Mouse (Mus musculus) kidney, embryonic 16.5 days (tissue): Measurements from ENCODE around the gene Dnah9. TPM values are rescaled to one million over a fixed set of nuclear protein-coding genes. Genes with fewer than 3 reads are reported as not detected.

Source experiments
- ATAC-seq: fragments of 200-750 bp; cut with Nextera tagmentation; 2 replicates; pipeline ENCODE4 v1.8.0; 2017; ENCODE audit warnings: moderate TSS enrichment; ENCODE audit not compliant: low FRiP score, low TSS enrichment
- H3K27ac ChIP-seq: fragments of 300-500 bp; sonication (generic); 2 replicates; pipeline ENCODE4 v1.5.1; 2014; ENCODE audit warnings: low read length
- H3K27me3 ChIP-seq: fragments of 300-500 bp; sonication (generic); 2 replicates; pipeline ENCODE4 v1.6.1; 2014; ENCODE audit warnings: low read length, control low read depth, mixed read lengths; ENCODE audit not compliant: insufficient read depth
- H3K36me3 ChIP-seq: fragments of 300-500 bp; sonication (generic); 2 replicates; pipeline ENCODE4 v1.6.1; 2014; ENCODE audit warnings: low read length, control low read depth, mixed read lengths; ENCODE audit not compliant: insufficient read depth
- H3K4me1 ChIP-seq: fragments of 300-500 bp; sonication (generic); 2 replicates; pipeline ENCODE4 v1.6.1; 2014; ENCODE audit warnings: low read length, control low read depth, mixed read lengths; ENCODE audit not compliant: insufficient read depth
- H3K4me2 ChIP-seq: fragments of 300-500 bp; sonication (generic); replicated peaks from 2 replicates; pipeline ENCODE4 v1.6.1; 2014; ENCODE audit warnings: low read depth, low read length
- H3K4me3 ChIP-seq: fragments of 300-500 bp; sonication (generic); 2 replicates; pipeline ENCODE4 v1.5.1; 2014; ENCODE audit warnings: mild to moderate bottlenecking, low read length
- H3K9ac ChIP-seq: fragments of 300-500 bp; sonication (generic); replicated peaks from 2 replicates; pipeline ENCODE4 v1.6.1; 2014; ENCODE audit warnings: low read length
- H3K9me3 ChIP-seq: fragments of 300-500 bp; sonication (generic); 2 replicates; pipeline ENCODE4 v1.6.1; 2016; ENCODE audit warnings: low read length, control low read depth
- WGBS: fragments of 180-500 bp; shearing (Covaris S2); extraction: QIAGEN DNeasy Blood & Tissue Kit; methylation state at CpG from one replicate; pipeline ENCODE4 v1.1.7; 2014; 5-methylcytosine and 5-hydroxymethylcytosine counted together
- polyA plus RNA-seq: library from polyadenylated mRNA; unstranded; fragments of >200 nt; fragmentation: Nextera tagmentation; extraction: Ambion mirVana; gene quantifications from 2 replicates; pipeline ENCODE4 v1.2.1, GENCODE M21; 2015

Gene Dnah9
- polyA plus RNA-seq, 1 experiment from 2014 or later: 0.05 TPM

DNA sequence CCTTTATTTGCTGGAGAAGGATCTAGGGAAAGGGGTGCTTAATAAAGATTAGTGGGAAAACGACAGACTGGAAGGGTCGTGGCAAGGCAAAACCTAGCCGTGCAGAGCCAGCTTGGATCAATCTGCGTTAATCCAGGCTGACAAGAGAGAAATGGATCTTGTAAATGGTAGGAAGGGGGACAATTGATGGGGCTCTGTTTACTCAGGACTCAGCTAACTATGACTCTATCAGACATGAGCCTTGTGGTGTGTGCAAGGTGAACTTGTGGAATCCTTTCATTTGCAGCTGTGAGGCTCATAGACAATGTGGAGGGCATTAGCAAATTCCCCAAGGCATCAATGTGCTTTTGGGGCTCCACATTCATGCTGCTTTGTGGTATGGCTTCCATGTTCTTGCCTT lies 306.9 kb downstream of the Dnah9 start:
- no peaks in the 10 kb centered on the region for H3K9me3 ChIP-seq
- no peak overlapping the region for H3K4me2 ChIP-seq
- H3K27me3 ChIP-seq: no peaks in the 10 kb centered on the region
- no peak overlapping the region for H3K9ac ChIP-seq
- H3K4me3 ChIP-seq: no peak overlapping the region
- 50% methylated on average over 4 of the region's 4 CpGs for WGBS
- H3K4me1 ChIP-seq: no peaks in the 10 kb centered on the region
- no peak overlapping the region for H3K27ac ChIP-seq
- ATAC-seq: no peak
- no peaks in the 10 kb centered on the region for H3K36me3 ChIP-seq

DNA sequence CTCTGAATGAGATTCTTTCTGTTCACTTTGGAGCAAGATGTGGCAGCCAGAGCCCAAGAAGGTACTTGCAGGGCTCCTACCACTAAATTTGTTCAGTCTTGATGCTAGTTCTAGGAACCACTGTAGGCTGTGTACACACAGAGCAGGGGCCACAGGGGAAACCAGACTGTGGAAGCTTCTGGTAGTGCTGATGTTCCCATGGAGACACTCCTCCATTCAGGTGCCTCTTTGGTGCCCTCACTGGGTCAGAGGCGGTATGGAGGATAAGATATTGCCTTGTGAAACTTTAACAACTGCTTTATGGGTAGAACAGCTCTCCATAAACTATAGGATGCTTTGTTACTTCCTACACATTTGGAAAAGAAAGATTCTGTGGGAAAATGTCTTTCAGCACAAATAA lies 316.3 kb downstream of the Dnah9 start:
- Histone ChIP-seq H3K27me3 (no peaks in the 10 kb centered on the region), H3K4me3 (no peak overlapping the region), H3K4me1 (no peaks in the 10 kb centered on the region), H3K4me2 (no peak overlapping the region), H3K36me3 (no peaks in the 10 kb centered on the region), H3K9ac (no peak overlapping the region), H3K27ac (no peak overlapping the region), H3K9me3 (no peaks in the 10 kb centered on the region)
- WGBS: 28% methylated on average over 1 of the region's 1 CpGs
- no peak for ATAC-seq

DNA sequence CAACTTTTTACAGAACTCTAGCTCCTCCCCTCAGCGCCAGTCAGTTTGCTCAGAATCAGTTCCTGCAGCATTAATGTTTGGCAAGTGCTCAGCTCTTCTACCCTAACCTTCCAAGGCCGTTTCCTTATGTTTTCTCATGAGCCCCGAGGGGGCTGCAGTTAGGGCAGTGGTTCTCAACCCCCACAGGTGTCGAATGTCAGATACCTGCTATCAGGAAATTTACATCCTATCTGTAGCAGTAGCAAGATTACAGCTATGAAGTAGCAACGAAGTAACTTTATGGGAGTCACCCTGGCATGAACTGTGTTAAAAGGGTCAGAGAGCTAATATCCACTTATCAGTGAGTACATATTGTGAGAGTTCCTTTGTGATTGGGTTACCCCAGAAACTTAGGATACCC lies 321.9 kb downstream of the Dnah9 start:
- Histone ChIP-seq H3K9me3 (no peaks in the 10 kb centered on the region), H3K36me3 (no peaks in the 10 kb centered on the region), H3K9ac (no peak overlapping the region), H3K4me1 (no peaks in the 10 kb centered on the region), H3K4me2 (no peak overlapping the region), H3K4me3 (no peak overlapping the region), H3K27ac (no peak overlapping the region), H3K27me3 (no peaks in the 10 kb centered on the region)
- WGBS: 45% methylated on average over 5 of the region's 5 CpGs
- ATAC-seq: no peak

DNA sequence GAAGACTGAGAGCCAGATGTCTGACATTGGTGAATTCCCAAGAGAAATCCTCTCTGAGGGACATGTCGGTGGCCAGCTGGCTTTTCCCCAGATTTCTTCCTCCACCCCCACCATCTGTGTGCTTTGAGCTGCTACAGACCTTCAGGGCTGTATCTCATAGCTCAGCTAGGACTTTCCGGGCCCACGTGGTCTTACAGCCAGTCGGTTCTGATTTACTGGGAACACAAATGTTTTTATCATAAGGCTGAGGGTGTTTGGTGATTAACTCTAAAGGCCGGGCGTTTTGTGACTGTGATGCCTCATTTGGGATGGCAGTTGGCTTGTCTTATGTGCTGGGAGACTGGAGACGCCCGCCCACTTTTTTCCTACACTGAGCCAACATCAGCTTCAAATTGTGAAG lies 329.4 kb downstream of the Dnah9 start:
- Histone ChIP-seq H3K36me3 (no peaks in the 10 kb centered on the region), H3K27ac (no peak overlapping the region), H3K9me3 (no peaks in the 10 kb centered on the region), H3K4me3 (no peak overlapping the region), H3K9ac (no peak overlapping the region), H3K4me2 (no peak overlapping the region), H3K27me3 (no peaks in the 10 kb centered on the region), H3K4me1 (peaks cover 3% of the 10 kb centered on the region; the same call in 1 of the 2 replicates)
- 42% methylated on average over 8 of the region's 8 CpGs for WGBS
- ATAC-seq: 0 out of 2 replicates have a peak, but pooled peaks have one; percentile 39

DNA sequence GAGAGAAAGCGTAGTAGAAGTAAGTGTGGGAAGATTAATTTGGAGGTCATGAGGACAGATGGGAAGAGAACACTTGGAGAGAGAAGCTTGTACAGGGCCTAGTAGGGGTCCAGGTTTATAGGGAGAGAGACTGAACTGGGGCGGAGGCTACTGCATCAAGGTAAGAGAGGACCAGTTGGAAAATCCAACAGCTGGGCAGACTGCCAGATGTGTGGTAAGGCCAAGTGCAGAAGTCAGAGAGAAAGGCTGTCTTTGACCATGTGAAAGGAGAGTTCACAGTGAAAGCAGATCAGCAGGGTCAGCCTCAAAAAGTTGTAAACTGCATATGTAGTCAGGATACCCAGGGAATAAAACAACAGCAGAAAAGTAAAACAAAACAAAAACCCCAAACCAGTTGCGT lies 343.8 kb downstream of the Dnah9 start:
- Histone ChIP-seq H3K27me3 (no peaks in the 10 kb centered on the region), H3K9me3 (no peaks in the 10 kb centered on the region), H3K27ac (no peak overlapping the region), H3K4me2 (no peak overlapping the region), H3K4me3 (no peak overlapping the region), H3K9ac (no peak overlapping the region), H3K36me3 (peaks cover 51% of the 10 kb centered on the region), H3K4me1 (no peaks in the 10 kb centered on the region)
- 70% methylated on average over 3 of the region's 3 CpGs for WGBS
- no peak for ATAC-seq

DNA sequence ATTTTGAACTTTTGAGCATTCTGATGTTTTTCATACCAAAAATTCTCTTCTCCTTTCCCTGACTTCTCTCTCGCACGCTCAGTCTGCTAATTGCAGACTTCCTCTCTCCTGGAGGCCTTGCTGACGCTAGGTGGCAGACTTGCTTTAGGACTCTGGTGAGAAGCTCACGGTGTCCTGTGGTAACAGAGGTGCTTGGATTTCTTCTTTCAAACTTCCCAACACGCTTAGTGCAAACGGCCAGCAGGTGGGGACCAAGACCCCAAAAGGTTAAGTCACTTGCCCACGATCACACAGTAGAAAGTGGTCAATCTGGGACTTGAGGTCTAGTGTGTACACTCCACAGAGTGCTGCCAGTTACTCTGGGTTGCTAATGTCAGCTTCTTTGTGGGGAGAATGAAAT lies 347.5 kb downstream of the Dnah9 start:
- WGBS: 8% methylated on average over 7 of the region's 7 CpGs
- no peaks in the 10 kb centered on the region for H3K4me1 ChIP-seq
- H3K4me2 ChIP-seq: no peak overlapping the region
- H3K27me3 ChIP-seq: no peaks in the 10 kb centered on the region
- peaks cover 38% of the 10 kb centered on the region; the same call in 1 of the 2 replicates for H3K36me3 ChIP-seq
- H3K4me3 ChIP-seq: no peak overlapping the region
- no peak overlapping the region for H3K27ac ChIP-seq
- peak; percentile 79; the same call in 1 of the 2 replicates for ATAC-seq
- H3K9ac ChIP-seq: no peak overlapping the region
- H3K9me3 ChIP-seq: no peaks in the 10 kb centered on the region

DNA sequence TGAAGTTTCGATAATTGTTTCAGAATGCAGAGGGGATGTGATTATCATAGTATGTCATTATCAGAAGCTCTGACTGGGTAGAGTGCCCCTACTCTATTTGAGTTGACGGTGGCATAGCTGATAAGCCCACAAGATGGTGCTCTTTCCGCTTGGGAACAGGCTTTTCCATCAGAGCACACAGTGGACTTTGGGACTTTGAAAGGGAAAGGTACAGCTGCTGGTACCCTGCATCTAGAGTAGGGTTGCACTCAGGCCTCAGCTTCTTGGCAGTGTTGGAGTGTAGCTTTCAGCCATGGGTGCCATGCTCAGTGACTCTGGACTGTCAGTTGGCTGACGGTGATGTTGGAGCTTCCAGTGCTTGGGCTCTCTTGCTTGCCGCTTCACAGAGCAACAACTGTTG lies 348.1 kb downstream of the Dnah9 start:
- Histone ChIP-seq H3K9me3 (no peaks in the 10 kb centered on the region), H3K27me3 (no peaks in the 10 kb centered on the region), H3K9ac (no peak overlapping the region), H3K36me3 (peaks cover 42% of the 10 kb centered on the region; the same call in 1 of the 2 replicates), H3K4me1 (no peaks in the 10 kb centered on the region), H3K4me2 (no peak overlapping the region), H3K4me3 (no peak overlapping the region), H3K27ac (no peak overlapping the region)
- peak; percentile 15; the same call in 1 of the 2 replicates for ATAC-seq
- WGBS: 78% methylated on average over 5 of the region's 5 CpGs

DNA sequence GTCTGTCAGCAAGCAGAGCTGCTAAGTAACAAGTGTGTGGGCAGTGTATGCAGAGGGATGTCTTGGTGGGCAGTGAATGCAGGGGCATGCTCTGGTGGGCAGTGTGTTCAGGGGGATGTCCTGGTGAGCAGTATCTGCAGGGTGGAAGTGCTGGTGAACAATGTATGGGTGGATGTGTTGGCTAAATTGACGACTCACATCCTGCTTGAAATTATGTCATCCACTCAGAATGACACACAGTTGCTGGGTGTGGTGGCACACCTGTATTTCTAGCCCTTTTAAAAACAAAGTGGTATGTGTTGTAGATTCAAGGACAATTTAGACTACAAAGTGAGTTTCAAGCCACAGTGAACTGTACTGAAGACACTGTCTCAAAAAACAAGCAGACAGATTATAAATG lies 350.2 kb downstream of the Dnah9 start:
- Histone ChIP-seq H3K36me3 (peaks cover 44% of the 10 kb centered on the region; the same call in 1 of the 2 replicates), H3K9ac (no peak overlapping the region), H3K4me1 (no peaks in the 10 kb centered on the region), H3K9me3 (no peaks in the 10 kb centered on the region), H3K27me3 (no peaks in the 10 kb centered on the region), H3K27ac (no peak overlapping the region), H3K4me3 (no peak overlapping the region), H3K4me2 (no peak overlapping the region)
- WGBS: 75% methylated on average over 1 of the region's 1 CpGs
- no peak for ATAC-seq

DNA sequence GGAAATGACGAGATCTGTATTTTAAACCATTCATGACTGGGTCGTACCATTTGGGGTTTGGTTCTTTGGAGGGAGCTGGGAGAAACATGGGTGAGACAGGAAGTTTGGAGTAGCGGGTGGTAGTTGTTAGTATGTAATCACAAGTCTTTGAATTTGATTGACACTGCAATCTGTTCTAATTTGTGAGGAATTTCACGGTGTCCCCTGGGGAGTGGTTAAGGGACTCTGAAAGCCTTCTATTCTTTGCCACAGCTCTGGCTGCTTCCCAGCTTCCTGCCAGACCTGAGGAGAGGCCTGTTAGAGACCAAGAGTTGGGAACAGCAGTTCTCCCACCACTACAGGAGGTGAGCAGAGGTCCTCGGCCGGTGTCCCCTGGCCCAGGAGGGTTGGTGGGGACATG lies 352.1 kb downstream of the Dnah9 start:
- Histone ChIP-seq H3K27me3 (no peaks in the 10 kb centered on the region), H3K36me3 (peaks cover 26% of the 10 kb centered on the region; the same call in 1 of the 2 replicates), H3K4me2 (no peak overlapping the region), H3K4me3 (no peak overlapping the region), H3K9me3 (no peaks in the 10 kb centered on the region), H3K9ac (no peak overlapping the region), H3K27ac (no peak overlapping the region), H3K4me1 (no peaks in the 10 kb centered on the region)
- 72% methylated on average over 6 of the region's 6 CpGs for whole genome bisulfite sequencing
- ATAC-seq: no peak

DNA sequence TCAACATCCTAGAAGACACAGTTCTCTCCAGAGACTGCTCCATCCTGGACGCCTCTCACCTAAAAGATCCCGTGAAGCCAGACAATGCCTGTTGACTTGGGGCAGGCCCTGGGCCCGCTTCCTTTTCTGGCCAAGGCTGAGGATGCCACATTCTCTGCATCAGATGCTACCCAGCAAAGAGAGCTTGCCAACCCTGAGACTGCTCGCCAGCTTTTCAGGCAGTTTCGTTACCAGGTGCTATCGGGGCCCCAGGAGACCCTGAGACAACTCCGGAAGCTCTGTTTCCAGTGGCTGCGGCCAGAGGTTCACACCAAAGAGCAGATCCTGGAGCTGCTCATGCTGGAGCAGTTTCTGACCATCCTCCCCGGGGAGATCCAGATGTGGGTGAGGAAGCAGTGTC lies 354.0 kb downstream of the Dnah9 start:
- H3K36me3 ChIP-seq: peaks cover 25% of the 10 kb centered on the region; the same call in 1 of the 2 replicates
- H3K4me3 ChIP-seq: no peak overlapping the region
- no peaks in the 10 kb centered on the region for H3K27me3 ChIP-seq
- no peak overlapping the region for H3K9ac ChIP-seq
- H3K4me2 ChIP-seq: no peak overlapping the region
- no peaks in the 10 kb centered on the region for H3K4me1 ChIP-seq
- no peaks in the 10 kb centered on the region for H3K9me3 ChIP-seq
- no peak overlapping the region for H3K27ac ChIP-seq
- WGBS: 89% methylated on average over 9 of the region's 9 CpGs
- no peak for ATAC-seq
